Mouse (Mus musculus) testis, postnatal 14 days (tissue): ENCODE data around the gene Fsip2.

ENCODE experiments used
- DNase-seq: peaks from one replicate; pipeline ENCODE4 v3.0.0; 2021; ENCODE audit warnings: low spot score

Gene Fsip2

GRCm38 (mm10) chr2:82943472-82943871, at the start of gene Fsip2:
Gene Fsip2 (plus strand): TSS chr2:82943634.
- DNase-seq: peak; percentile 22

- DNase-seq: no peak
These were observed 20.0 kb downstream of the Fsip2 start for GRCm38 (mm10) chr2:82963443-82963842.

- DNase-seq: no peak
These were observed 82.4 kb downstream of the Fsip2 start for GRCm38 (mm10) chr2:83025853-83026252.

- no peak for DNase-seq
These were observed 109.7 kb downstream of the Fsip2 start for GRCm38 (mm10) chr2:83052914-83053690.
